Mouse (Mus musculus): Measurements from ENCODE around the gene Mtmr10.

- no peak for TF ChIP-seq GATA1 (IDR thresholded peaks at IDR 0.05; ENCODE audit: borderline replicate concordance, low read length)
- TF ChIP-seq FLI1 (IDR thresholded peaks at IDR 0.05; ENCODE audit: low read length), result no peak
Measured at GRCm38 (mm10) chr7:64279548-64279947, 7.9 kb upstream of the Mtmr10 start.

Data from megakaryocyte, embryonic 14.5 days (primary cell).